Mouse (Mus musculus): Measurements from ENCODE around the gene Tmem239.

The Tmem239 gene

DNA sequence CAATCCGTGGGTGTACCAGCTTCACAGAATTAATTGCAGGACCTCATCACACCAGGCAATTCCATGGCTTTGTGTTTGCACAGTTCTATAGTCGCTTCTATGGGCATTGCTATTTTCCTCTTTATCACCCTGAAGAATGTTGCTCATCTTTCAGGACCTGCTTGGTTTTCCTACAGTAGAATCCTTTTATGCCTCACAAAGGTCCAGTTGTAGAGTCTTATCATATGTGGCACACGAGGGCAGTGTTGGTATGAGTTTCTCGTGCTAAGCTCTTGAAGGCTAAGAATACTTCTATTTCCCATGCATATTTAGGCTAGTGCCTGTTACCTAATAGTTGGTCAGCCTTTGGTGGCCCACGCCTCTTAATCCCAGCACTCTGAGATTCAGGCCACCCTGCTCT is 18.8 kb downstream of the Tmem239 start:
- peak; percentile 27 for DNase-seq (ENCODE audit: low read depth, low spot score)
- Histone ChIP-seq H3K27me3 (ENCODE audit: control insufficient read depth, insufficient read depth, low read length, poor library complexity, severe bottlenecking) (no peaks in the 10 kb centered on the region), H3K36me3 (ENCODE audit: control insufficient read depth, insufficient read depth, low read length, poor library complexity, severe bottlenecking) (no peaks in the 10 kb centered on the region)

DNA sequence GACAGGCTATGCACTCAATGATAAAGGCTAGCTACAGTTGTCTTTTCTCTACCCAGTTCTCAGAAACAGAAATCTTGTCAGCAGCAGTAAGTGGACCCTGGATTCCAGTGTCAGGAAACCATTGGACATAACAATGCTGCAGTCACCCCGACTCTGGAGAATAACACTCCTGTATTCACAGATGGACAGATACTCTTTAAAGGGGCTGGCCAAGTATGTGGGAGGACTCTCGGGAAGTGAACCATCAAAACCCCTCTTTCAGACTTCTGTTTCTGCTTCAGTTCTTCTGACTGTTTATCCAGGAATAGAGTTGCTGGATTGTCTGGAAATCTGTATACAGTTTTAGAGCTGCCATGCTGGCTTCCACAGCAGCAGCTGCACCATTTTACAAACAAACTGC is 23.6 kb downstream of the Tmem239 start:
- no peak for DNase-seq (ENCODE audit: low read depth, low spot score)
- Histone ChIP-seq H3K36me3 (ENCODE audit: control insufficient read depth, insufficient read depth, low read length, poor library complexity, severe bottlenecking) (no peaks in the 10 kb centered on the region; the same call in 1 of the 2 replicates), H3K27me3 (ENCODE audit: control insufficient read depth, insufficient read depth, low read length, poor library complexity, severe bottlenecking) (no peaks in the 10 kb centered on the region)

DNA sequence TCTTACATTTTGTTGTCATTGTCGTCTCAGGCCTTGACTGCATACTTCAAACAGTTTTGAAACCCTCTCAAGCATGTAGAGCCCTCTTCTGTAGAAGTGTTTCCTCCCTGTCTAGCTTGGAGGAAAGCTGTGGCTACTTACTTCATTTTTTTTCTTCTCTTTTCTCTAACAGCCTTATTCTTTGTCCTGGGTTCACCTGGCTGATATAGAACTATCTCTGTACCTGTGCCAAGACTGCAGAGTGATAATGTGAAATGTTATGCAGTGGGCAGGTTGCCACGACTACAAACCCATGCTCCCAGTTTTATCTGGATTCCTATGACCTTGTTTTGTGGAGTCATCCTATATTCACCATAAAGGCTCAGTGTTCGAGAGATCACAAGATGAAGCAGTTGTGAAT is 24.2 kb downstream of the Tmem239 start:
- Histone ChIP-seq H3K27me3 (ENCODE audit: control insufficient read depth, insufficient read depth, low read length, poor library complexity, severe bottlenecking) (no peaks in the 10 kb centered on the region), H3K36me3 (ENCODE audit: control insufficient read depth, insufficient read depth, low read length, poor library complexity, severe bottlenecking) (no peaks in the 10 kb centered on the region; the same call in 1 of the 2 replicates)
- peak; percentile 39 for DNase-seq (ENCODE audit: low read depth, low spot score)

DNA sequence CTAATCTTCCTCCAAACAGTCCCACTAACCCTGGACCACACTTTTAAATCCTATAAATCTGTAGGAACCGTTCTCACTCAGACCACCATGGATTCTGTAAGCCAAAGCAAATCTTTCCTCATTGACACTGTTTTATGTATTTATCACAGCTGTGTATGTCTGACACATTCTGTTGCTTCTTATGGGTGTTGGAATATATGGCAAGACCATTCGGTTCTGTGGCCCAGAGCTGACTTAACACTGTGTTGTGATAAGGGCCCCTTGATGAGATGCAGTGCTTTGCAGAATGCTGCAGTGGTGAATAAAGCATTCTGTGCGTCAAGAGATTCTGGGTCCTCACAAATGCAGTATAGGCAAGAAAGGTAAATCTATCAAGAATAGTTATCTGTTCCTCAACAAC is 25.9 kb downstream of the Tmem239 start:
- DNase-seq (ENCODE audit: low read depth, low spot score), result no peak
- Histone ChIP-seq H3K27me3 (ENCODE audit: control insufficient read depth, insufficient read depth, low read length, poor library complexity, severe bottlenecking) (no peaks in the 10 kb centered on the region), H3K36me3 (ENCODE audit: control insufficient read depth, insufficient read depth, low read length, poor library complexity, severe bottlenecking) (no peaks in the 10 kb centered on the region; the same call in 1 of the 2 replicates)

DNA sequence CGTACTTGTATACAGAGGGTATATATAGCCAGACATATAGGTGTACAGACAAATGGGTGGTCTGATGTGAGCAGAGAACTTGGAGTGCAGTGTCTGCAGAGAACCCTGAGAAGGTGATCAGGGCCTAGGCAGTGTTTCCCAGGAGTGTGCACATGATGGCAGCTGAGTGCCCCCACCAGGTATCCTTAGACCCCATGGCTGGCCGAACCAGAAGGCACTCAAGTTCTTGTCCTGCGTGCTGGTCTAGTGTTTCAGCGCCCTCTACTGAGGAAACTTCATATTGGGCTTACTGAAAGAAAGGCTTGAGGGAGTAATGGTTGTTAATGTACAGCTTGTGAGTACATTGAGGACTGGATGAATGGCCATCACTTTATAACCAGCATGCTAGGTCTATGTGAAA is 26.9 kb downstream of the Tmem239 start:
- peak; percentile 80 for DNase-seq (ENCODE audit: low read depth, low spot score)
- Histone ChIP-seq H3K36me3 (ENCODE audit: control insufficient read depth, insufficient read depth, low read length, poor library complexity, severe bottlenecking) (peaks cover 2% of the 10 kb centered on the region; the same call in 1 of the 2 replicates), H3K27me3 (ENCODE audit: control insufficient read depth, insufficient read depth, low read length, poor library complexity, severe bottlenecking) (no peaks in the 10 kb centered on the region)

DNA sequence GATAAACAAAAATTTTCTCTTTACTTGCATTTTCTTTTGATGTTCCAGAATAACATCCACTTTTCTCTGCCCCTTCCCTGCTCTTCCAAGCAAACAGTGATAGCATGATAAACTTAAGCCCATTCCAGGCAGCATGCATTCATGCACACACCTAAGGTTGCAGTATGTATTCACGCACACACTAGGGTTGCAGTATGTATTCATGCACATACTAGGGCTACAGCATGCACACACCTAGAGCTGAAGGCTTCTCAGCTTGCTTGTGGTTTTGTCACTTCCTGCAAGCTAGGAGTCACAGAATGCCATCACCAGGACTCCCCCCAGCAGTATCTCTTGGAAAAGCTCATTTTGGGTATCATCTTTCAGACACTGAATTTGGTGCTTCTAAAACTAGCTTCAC is 30.5 kb downstream of the Tmem239 start:
- Histone ChIP-seq H3K36me3 (ENCODE audit: control insufficient read depth, insufficient read depth, low read length, poor library complexity, severe bottlenecking) (peaks cover 9% of the 10 kb centered on the region), H3K27me3 (ENCODE audit: control insufficient read depth, insufficient read depth, low read length, poor library complexity, severe bottlenecking) (no peaks in the 10 kb centered on the region)
- DNase-seq (ENCODE audit: low read depth, low spot score), result no peak

DNA sequence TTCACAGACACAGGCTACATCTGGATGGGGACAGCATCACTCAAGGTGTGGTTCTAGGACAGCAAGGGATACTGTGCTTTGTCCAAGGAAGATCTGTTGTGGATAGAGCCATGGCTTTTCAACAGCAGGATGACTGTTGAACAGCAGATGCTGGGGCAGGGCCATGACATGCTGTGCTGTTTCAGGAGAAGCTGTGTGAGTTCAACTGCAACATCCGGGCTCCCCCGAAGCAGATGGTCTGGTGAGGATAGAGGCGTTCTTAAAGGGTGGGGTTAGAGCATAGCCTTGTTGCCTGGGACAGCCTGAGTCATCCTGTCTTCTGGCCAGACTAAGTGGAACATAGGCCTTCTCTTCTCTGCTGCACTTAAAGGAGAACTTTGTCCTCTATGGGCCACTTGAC is 32.6 kb downstream of the Tmem239 start:
- H3K27me3 ChIP-seq (ENCODE audit: control insufficient read depth, insufficient read depth, low read length, poor library complexity, severe bottlenecking), result no peaks in the 10 kb centered on the region
- H3K36me3 ChIP-seq (ENCODE audit: control insufficient read depth, insufficient read depth, low read length, poor library complexity, severe bottlenecking), result peaks cover 9% of the 10 kb centered on the region
- DNase-seq (ENCODE audit: low read depth, low spot score), result no peak

DNA sequence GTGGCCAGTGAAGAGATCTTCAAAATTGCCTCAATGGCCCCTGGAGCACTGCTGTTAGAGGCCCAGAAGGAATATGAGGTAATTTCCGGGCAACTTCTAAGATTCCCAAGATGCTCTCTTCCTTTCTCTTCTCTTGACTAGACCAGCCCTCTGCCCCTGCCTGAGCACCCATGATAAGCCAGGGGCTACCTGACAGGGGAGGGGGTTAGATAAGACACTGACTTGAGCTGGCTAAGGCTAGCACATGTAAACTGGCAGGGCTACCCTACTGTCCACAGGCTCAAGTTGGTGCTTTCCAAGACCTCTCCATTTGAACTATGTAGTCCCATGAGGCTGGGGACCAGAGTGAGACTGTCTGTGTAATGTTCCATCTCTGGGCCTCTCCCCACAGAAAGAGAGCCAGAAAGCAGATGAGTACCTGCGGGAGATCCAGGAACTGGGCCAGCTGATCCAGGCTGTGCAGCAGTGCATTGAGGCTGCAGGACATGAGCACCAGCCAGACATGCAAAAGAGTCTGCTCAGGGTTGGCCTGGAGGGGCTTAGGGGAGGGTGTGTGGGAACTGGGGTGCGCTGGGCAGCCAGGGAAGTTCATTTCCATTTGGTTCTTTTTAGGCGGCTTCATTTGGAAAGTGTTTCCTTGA is 33.7 kb downstream of the Tmem239 start:
- H3K36me3 ChIP-seq (ENCODE audit: control insufficient read depth, insufficient read depth, low read length, poor library complexity, severe bottlenecking), result peaks cover 9% of the 10 kb centered on the region
- no peak for DNase-seq (ENCODE audit: low read depth, low spot score)
- no peaks in the 10 kb centered on the region for H3K27me3 ChIP-seq (ENCODE audit: control insufficient read depth, insufficient read depth, low read length, poor library complexity, severe bottlenecking)

DNA sequence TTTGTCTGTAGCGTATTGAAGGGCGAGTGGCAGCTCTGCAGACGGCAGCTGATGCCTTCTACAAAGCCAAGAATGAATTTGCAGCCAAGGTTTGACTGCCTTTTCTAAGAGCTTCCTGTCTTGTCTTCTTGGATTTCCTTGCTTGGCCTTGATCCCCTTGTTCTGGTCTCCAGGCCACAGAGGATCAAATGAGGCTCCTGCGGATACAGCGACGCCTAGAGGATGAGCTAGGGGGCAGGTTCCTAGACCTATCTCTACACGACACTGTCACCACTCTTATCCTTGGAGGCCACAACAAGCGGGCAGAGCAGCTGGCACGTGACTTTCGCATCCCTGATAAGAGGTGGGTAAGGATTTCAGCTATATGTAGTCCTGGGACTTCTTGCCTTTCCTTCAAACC is 35.9 kb downstream of the Tmem239 start:
- H3K36me3 ChIP-seq (ENCODE audit: control insufficient read depth, insufficient read depth, low read length, poor library complexity, severe bottlenecking), result peaks cover 9% of the 10 kb centered on the region
- no peak for DNase-seq (ENCODE audit: low read depth, low spot score)

DNA sequence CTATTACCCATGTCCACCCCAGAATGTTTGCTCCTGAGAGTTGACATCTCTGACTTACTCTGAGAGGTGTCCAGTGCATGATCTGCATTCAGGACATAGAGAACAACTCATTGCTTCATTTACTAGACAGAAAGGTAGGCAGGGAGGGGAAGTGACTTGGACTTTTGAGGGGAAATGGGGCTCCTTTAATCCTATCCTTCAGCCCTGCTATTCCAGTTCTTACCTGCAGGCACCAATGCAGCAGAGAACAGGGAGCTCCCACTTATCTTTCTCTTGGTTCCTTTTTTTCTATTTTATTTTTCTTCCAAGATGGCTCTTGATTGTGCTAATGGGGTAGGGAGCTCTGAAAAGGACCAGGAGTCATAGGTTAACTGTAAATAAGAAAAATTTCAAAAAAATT is 42.2 kb downstream of the Tmem239 start:
- Histone ChIP-seq H3K27me3 (ENCODE audit: control insufficient read depth, insufficient read depth, low read length, poor library complexity, severe bottlenecking) (no peaks in the 10 kb centered on the region), H3K36me3 (ENCODE audit: control insufficient read depth, insufficient read depth, low read length, poor library complexity, severe bottlenecking) (no peaks in the 10 kb centered on the region; the same call in 1 of the 2 replicates)
- DNase-seq (ENCODE audit: low read depth, low spot score), result no peak

More for the DNA sequence above, 35.9 kb downstream of the Tmem239 start:
- no peaks in the 10 kb centered on the region for H3K27me3 ChIP-seq (ENCODE audit: control insufficient read depth, insufficient read depth, low read length, poor library complexity, severe bottlenecking)

DNA sequence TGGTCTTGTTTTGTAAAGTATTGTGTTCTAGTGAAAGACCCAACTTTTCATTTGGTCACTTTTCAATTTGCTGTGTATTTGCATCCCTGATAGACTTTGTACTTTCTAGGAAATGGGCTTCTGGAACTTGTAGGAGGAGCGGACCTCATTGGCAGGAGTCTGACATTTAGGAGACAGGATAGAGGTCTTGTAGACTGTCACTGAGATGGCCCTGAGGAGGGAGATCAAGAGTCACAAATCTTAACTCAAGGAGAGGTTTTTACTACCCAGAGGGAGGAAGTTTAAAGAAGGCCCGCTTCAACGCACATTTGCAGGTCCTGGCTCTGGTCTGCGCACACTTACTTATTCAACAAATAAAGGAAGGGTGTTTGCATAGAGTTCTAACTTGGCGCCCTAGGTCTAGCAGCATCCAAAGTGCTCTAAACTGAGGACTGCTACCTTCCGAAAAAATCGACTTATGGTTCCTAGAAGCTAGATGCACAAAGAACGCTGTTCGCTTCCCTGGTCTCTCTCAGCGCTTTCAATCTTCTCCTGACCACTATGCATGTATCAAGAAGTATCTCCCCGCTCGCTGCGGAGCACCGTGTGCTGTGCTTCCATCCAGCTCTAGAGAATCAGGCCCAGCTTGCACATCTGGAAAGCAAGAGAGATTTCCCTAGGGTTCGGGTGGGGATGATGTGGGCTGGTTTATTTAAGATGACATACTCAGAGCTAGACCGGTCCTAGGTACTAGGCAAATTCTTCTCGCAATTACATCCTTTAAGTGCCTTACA is 42.9 kb downstream of the Tmem239 start:
- peak; percentile 46 for DNase-seq (ENCODE audit: low read depth, low spot score)
- no peaks in the 10 kb centered on the region; the same call in 1 of the 2 replicates for H3K36me3 ChIP-seq (ENCODE audit: control insufficient read depth, insufficient read depth, low read length, poor library complexity, severe bottlenecking)

DNA sequence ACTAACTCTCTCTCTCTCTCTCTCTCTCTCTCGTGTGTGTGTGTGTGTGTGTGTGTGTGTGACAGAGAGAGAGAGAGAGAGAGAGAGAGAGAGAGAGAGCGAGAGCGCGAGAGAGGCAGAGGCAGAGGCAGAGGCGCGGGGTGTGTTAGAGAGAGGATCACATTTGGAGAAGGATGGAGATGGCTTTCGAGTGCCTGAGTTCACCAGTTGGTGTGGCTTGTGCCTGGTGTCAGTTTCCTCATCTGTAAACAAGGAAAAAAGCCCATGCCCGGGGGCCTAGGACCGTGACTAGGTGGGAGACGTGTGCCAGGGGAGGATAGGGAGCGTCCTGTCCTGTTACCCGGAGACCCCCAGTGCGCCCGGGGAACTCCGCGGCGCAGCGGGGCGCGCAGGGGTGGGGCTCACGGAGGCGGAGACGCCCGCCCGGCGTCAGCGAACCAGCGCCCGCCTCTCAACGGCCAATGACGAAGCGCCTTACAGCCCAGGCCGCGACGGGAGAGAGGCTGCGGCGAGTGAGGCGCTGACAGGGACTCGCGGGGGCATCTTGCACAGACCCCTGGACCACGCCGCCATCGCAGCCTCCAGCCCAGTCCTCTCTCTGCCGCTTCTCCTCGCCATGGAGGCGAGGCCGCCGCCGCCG is 43.6 kb downstream of the Tmem239 start, which contains the start of gene Ptpra:
Gene Ptpra, plus strand, starts transcription at position 485 of the 640 bp plus-strand sequence.
- Histone ChIP-seq H3K36me3 (ENCODE audit: control insufficient read depth, insufficient read depth, low read length, poor library complexity, severe bottlenecking) (no peaks in the 10 kb centered on the region; the same call in 1 of the 2 replicates), H3K27me3 (ENCODE audit: control insufficient read depth, insufficient read depth, low read length, poor library complexity, severe bottlenecking) (no peaks in the 10 kb centered on the region)
- peak; percentile 87 for DNase-seq (ENCODE audit: low read depth, low spot score)

More for the DNA sequence above, 42.9 kb downstream of the Tmem239 start:
- no peaks in the 10 kb centered on the region for H3K27me3 ChIP-seq (ENCODE audit: control insufficient read depth, insufficient read depth, low read length, poor library complexity, severe bottlenecking)

DNA sequence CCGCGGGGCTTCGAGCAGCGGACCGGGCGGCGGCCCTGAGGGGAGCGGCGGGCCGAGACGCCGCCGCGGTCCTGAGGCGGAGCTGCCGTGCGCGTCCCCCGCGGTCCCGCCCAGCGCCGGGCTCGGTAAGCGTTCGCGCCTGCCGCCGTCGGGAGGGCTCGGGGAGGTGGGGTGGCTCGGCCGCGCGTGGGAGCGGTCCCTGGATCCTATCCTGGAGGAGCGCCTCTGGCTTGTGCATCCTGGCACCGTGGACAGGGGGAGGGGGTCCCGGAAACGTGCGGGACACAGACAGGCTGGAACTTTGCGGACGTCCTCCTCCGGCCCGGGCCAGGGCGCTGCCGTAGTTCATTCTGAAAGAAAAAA is 44.1 kb downstream of the Tmem239 start:
- no peaks in the 10 kb centered on the region; the same call in 1 of the 2 replicates for H3K36me3 ChIP-seq (ENCODE audit: control insufficient read depth, insufficient read depth, low read length, poor library complexity, severe bottlenecking)
- DNase-seq (ENCODE audit: low read depth, low spot score), result no peak
- no peaks in the 10 kb centered on the region for H3K27me3 ChIP-seq (ENCODE audit: control insufficient read depth, insufficient read depth, low read length, poor library complexity, severe bottlenecking)

DNA sequence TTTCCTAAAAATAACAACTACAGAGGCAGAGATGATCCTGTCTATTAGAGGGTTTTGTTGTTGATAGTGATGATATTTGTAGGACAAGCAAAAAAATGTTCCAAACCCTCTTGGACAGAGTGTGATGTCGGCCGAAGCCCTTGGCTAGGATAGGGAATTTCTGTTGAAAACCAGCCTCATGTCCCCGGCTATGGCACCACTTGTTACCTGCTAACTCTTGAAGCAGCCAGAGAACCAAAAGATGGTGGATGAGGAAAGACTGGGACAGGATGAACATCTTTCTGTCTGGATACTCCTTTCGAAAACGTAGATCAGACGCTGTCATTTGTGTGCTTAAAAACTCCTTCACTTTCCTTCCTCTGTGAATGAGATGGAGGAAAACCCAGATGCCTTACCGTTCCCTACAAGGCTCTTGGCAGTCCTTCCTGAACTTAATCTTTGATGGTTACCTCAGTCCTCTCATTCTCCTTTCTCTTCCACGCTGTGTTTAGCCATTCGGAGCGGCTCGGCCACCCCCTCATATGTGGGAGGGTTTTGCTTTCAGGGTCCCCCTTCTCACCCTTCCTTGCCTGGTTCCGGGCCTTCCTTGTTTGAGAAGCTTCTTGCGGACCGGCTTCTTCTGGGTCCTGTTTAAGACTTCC is 44.9 kb downstream of the Tmem239 start:
- no peak for DNase-seq (ENCODE audit: low read depth, low spot score)
- Histone ChIP-seq H3K27me3 (ENCODE audit: control insufficient read depth, insufficient read depth, low read length, poor library complexity, severe bottlenecking) (no peaks in the 10 kb centered on the region), H3K36me3 (ENCODE audit: control insufficient read depth, insufficient read depth, low read length, poor library complexity, severe bottlenecking) (no peaks in the 10 kb centered on the region; the same call in 1 of the 2 replicates)

All from splenic B cell, adult 2 months (primary cell).